Mouse (Mus musculus): ENCODE results near the gene Gtf2a1l. TPM values are rescaled to one million over a fixed set of nuclear protein-coding genes. Genes with fewer than 3 reads are reported as not detected.

The Gtf2a1l gene
- polyA plus RNA-seq, 1 experiment from 2014 or later, result not detected

DNA sequence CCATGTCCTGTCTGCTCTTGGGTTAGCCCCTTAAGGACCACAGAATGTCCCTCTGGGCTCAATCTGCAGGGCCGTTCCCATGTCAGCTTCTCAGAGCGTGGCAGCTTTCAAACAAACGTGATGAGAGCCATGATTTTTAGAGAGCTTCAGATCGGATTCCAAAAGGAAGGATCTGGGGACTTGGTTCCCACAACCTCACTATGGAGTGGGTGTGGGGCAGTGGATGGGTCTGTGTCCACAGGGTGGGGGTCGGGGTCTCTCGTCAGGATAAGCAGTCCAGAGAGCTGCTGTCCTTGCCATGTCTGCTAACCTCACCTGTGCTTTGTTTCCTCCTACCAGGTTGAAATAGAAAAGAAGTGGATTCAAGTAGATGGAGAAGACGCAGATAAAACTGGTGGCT is 23.6 kb upstream of the Gtf2a1l start:
- WGBS, result 90% methylated on average over 7 of the region's 7 CpGs
- Histone ChIP-seq H3K36me3 (ENCODE audit: control insufficient read depth, insufficient read depth, low read length) (no peaks in the 10 kb centered on the region), H3K4me2 (ENCODE audit: low read length) (no peak overlapping the region), H3K27ac (replicated peaks; ENCODE audit: low read depth, low read length) (no peak overlapping the region), H3K4me3 (replicated peaks; ENCODE audit: low read depth, low read length) (no peak overlapping the region), H3K27me3 (ENCODE audit: control insufficient read depth, insufficient read depth, low read length) (no peaks in the 10 kb centered on the region), H3K9me3 (ENCODE audit: control insufficient read depth, low read length) (no peaks in the 10 kb centered on the region), H3K4me1 (ENCODE audit: control insufficient read depth, insufficient read depth, low read length) (no peaks in the 10 kb centered on the region), H3K9ac (replicated peaks; ENCODE audit: low read length) (no peak overlapping the region)
- no peak for ATAC-seq (ENCODE audit: low FRiP score, low TSS enrichment)
- no peak for DNase-seq

DNA sequence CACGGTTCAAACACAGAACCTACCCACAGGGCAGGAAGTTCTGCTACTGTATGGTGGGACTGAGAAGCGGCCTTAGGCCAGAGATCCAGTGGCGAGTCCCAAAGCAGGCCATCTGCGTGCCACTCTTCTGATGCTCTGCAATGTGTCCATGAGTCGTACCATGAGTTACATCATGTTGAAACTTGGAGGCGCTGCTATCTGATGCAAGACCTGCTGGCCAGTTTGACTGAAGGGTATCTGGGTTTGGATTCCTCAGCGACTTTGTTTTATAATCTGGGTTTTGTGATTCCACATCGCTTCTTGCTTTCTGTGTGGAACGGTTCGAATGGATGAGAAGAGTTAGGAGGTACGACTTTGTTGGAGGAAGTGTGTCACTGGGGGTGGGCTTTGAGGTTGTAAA is 23.2 kb upstream of the Gtf2a1l start:
- H3K27ac ChIP-seq (replicated peaks; ENCODE audit: low read depth, low read length), result no peak overlapping the region
- 93% methylated on average over 11 of the region's 11 CpGs for WGBS
- H3K9me3 ChIP-seq (ENCODE audit: control insufficient read depth, low read length), result no peaks in the 10 kb centered on the region
- H3K4me2 ChIP-seq (ENCODE audit: low read length), result no peak overlapping the region
- ATAC-seq (ENCODE audit: low FRiP score, low TSS enrichment), result no peak
- H3K4me1 ChIP-seq (ENCODE audit: control insufficient read depth, insufficient read depth, low read length), result no peaks in the 10 kb centered on the region
- H3K4me3 ChIP-seq (replicated peaks; ENCODE audit: low read depth, low read length), result no peak overlapping the region
- H3K27me3 ChIP-seq (ENCODE audit: control insufficient read depth, insufficient read depth, low read length), result no peaks in the 10 kb centered on the region
- DNase-seq, result no peak
- no peaks in the 10 kb centered on the region for H3K36me3 ChIP-seq (ENCODE audit: control insufficient read depth, insufficient read depth, low read length)
- H3K9ac ChIP-seq (replicated peaks; ENCODE audit: low read length), result no peak overlapping the region

DNA sequence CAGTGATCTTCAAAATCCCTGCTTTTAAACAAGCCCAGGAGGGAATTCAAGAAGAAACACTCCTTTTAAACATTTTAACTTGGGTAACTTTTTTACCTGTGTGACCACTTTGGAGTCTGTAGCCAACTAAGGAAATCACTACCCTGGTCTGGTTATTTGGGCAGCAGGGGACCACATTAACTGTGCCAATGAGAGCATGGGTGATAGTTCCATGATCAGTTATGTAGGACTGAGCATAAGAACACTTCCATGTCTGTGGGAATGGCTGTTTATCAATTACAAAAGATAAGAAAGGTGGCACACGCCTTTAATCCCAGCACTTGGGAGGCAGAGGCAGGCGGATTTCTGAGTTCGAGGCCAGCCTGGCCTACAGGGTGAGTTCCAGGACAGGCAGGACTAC is 21.3 kb upstream of the Gtf2a1l start:
- Histone ChIP-seq H3K27me3 (ENCODE audit: control insufficient read depth, insufficient read depth, low read length) (no peaks in the 10 kb centered on the region), H3K4me1 (ENCODE audit: control insufficient read depth, insufficient read depth, low read length) (no peaks in the 10 kb centered on the region), H3K4me2 (ENCODE audit: low read length) (no peak overlapping the region), H3K4me3 (replicated peaks; ENCODE audit: low read depth, low read length) (no peak overlapping the region), H3K27ac (replicated peaks; ENCODE audit: low read depth, low read length) (no peak overlapping the region), H3K9ac (replicated peaks; ENCODE audit: low read length) (no peak overlapping the region), H3K9me3 (ENCODE audit: control insufficient read depth, low read length) (no peaks in the 10 kb centered on the region), H3K36me3 (ENCODE audit: control insufficient read depth, insufficient read depth, low read length) (no peaks in the 10 kb centered on the region)
- DNase-seq (no peak), ATAC-seq (ENCODE audit: low FRiP score, low TSS enrichment) (no peak)
- WGBS, result 93% methylated on average over 3 of the region's 3 CpGs

DNA sequence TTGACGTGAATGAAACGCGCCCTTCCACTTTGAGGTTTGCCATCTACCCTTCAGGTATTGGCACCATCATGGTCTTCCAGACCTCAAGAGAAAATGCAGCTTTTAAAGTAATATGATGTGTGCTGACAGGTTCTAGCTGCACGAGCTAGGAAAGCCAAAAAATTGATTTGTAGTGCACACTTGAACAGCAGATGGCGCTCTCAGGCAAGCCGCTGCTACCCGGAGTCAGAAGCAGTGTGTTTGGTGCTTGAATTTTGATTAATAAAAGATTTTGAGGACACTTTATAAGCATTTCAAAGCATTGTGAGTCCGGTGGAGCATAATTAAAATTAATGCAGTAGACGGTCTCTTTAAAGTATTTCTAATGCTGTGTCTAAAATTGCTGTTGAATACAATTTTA is 16.4 kb upstream of the Gtf2a1l start:
- Histone ChIP-seq H3K4me2 (ENCODE audit: low read length) (no peak overlapping the region), H3K4me3 (replicated peaks; ENCODE audit: low read depth, low read length) (no peak overlapping the region), H3K27ac (replicated peaks; ENCODE audit: low read depth, low read length) (no peak overlapping the region), H3K27me3 (ENCODE audit: control insufficient read depth, insufficient read depth, low read length) (no peaks in the 10 kb centered on the region), H3K36me3 (ENCODE audit: control insufficient read depth, insufficient read depth, low read length) (no peaks in the 10 kb centered on the region), H3K9me3 (ENCODE audit: control insufficient read depth, low read length) (no peaks in the 10 kb centered on the region), H3K4me1 (ENCODE audit: control insufficient read depth, insufficient read depth, low read length) (peaks cover 3% of the 10 kb centered on the region; the same call in 1 of the 2 replicates), H3K9ac (replicated peaks; ENCODE audit: low read length) (no peak overlapping the region)
- ATAC-seq (ENCODE audit: low FRiP score, low TSS enrichment), result peak; percentile 61; the same call in 1 of the 2 replicates
- peak; percentile 92 for DNase-seq
- WGBS, result 4% methylated on average over 9 of the region's 9 CpGs

- Histone ChIP-seq H3K4me3 (replicated peaks; ENCODE audit: low read depth, low read length) (no peak overlapping the region), H3K27me3 (ENCODE audit: control insufficient read depth, insufficient read depth, low read length) (no peaks in the 10 kb centered on the region), H3K27ac (replicated peaks; ENCODE audit: low read depth, low read length) (peak overlapping the region; percentile 63), H3K9ac (replicated peaks; ENCODE audit: low read length) (no peak overlapping the region), H3K9me3 (ENCODE audit: control insufficient read depth, low read length) (no peaks in the 10 kb centered on the region), H3K36me3 (ENCODE audit: control insufficient read depth, insufficient read depth, low read length) (no peaks in the 10 kb centered on the region), H3K4me1 (ENCODE audit: control insufficient read depth, insufficient read depth, low read length) (peaks cover 3% of the 10 kb centered on the region; the same call in 1 of the 2 replicates), H3K4me2 (ENCODE audit: low read length) (peak overlapping the region; percentile 23)
- ATAC-seq (ENCODE audit: low FRiP score, low TSS enrichment) (peak; percentile 84), DNase-seq (peak; percentile 93)
- WGBS, result 18% methylated on average over 21 of the region's 21 CpGs
These were observed 15.6 kb upstream of the Gtf2a1l start for GRCm38 (mm10) chr17:88652702-88653374.

- Histone ChIP-seq H3K9me3 (ENCODE audit: control insufficient read depth, low read length) (no peaks in the 10 kb centered on the region), H3K4me1 (ENCODE audit: control insufficient read depth, insufficient read depth, low read length) (peaks cover 3% of the 10 kb centered on the region; the same call in 1 of the 2 replicates), H3K36me3 (ENCODE audit: control insufficient read depth, insufficient read depth, low read length) (no peaks in the 10 kb centered on the region), H3K4me3 (replicated peaks; ENCODE audit: low read depth, low read length) (no peak overlapping the region), H3K27me3 (ENCODE audit: control insufficient read depth, insufficient read depth, low read length) (no peaks in the 10 kb centered on the region), H3K27ac (replicated peaks; ENCODE audit: low read depth, low read length) (no peak overlapping the region), H3K9ac (replicated peaks; ENCODE audit: low read length) (no peak overlapping the region), H3K4me2 (ENCODE audit: low read length) (peak overlapping the region; percentile 23)
- 76% methylated on average over 4 of the region's 4 CpGs for WGBS
- 0 out of 2 replicates have a peak, but pooled peaks have one; percentile 24 for ATAC-seq (ENCODE audit: low FRiP score, low TSS enrichment)
- DNase-seq, result no peak
These were observed 15.1 kb upstream of the Gtf2a1l start for GRCm38 (mm10) chr17:88653375-88653769.

GRCm38 (mm10) chr17:88658510-88658909 is 9.9 kb upstream of the Gtf2a1l start:
- H3K4me1 ChIP-seq (ENCODE audit: control insufficient read depth, insufficient read depth, low read length), result no peaks in the 10 kb centered on the region
- no peak overlapping the region for H3K4me2 ChIP-seq (ENCODE audit: low read length)
- DNase-seq (no peak), ATAC-seq (ENCODE audit: low FRiP score, low TSS enrichment) (no peak)
- no peaks in the 10 kb centered on the region for H3K27me3 ChIP-seq (ENCODE audit: control insufficient read depth, insufficient read depth, low read length)
- no peak overlapping the region for H3K9ac ChIP-seq (replicated peaks; ENCODE audit: low read length)
- no peaks in the 10 kb centered on the region for H3K9me3 ChIP-seq (ENCODE audit: control insufficient read depth, low read length)
- no peak overlapping the region for H3K27ac ChIP-seq (replicated peaks; ENCODE audit: low read depth, low read length)
- no peak overlapping the region for H3K4me3 ChIP-seq (replicated peaks; ENCODE audit: low read depth, low read length)
- no peaks in the 10 kb centered on the region for H3K36me3 ChIP-seq (ENCODE audit: control insufficient read depth, insufficient read depth, low read length)
- WGBS, result 87% methylated on average over 6 of the region's 6 CpGs

DNA sequence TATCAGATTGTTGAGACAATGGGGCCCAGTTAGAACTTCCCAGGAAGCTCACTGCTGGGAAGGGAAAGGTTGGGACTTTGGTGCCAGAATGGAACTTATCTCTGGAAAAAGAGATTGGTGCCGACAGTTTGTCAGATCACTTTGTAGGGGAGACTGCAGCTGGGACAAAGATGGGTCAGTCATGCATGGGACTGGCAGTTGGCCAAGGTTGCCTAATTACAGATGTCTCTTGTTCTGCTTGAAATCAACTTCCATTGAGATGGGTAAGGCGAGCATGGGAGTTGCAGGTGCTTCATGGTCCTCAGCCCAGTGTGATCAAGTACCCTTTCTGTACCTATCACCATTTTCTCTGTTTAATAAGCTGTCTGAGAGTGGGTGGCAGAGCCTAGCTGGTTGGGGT is 2.4 kb upstream of the Gtf2a1l start:
- no peaks in the 10 kb centered on the region for H3K4me1 ChIP-seq (ENCODE audit: control insufficient read depth, insufficient read depth, low read length)
- no peak overlapping the region for H3K9ac ChIP-seq (replicated peaks; ENCODE audit: low read length)
- ATAC-seq (ENCODE audit: low FRiP score, low TSS enrichment) (no peak), DNase-seq (no peak)
- no peaks in the 10 kb centered on the region for H3K27me3 ChIP-seq (ENCODE audit: control insufficient read depth, insufficient read depth, low read length)
- no peaks in the 10 kb centered on the region for H3K9me3 ChIP-seq (ENCODE audit: control insufficient read depth, low read length)
- no peak overlapping the region for H3K4me2 ChIP-seq (ENCODE audit: low read length)
- H3K4me3 ChIP-seq (replicated peaks; ENCODE audit: low read depth, low read length), result no peak overlapping the region
- H3K27ac ChIP-seq (replicated peaks; ENCODE audit: low read depth, low read length), result no peak overlapping the region
- WGBS, result 45% methylated on average over 2 of the region's 2 CpGs
- no peaks in the 10 kb centered on the region for H3K36me3 ChIP-seq (ENCODE audit: control insufficient read depth, insufficient read depth, low read length)

DNA sequence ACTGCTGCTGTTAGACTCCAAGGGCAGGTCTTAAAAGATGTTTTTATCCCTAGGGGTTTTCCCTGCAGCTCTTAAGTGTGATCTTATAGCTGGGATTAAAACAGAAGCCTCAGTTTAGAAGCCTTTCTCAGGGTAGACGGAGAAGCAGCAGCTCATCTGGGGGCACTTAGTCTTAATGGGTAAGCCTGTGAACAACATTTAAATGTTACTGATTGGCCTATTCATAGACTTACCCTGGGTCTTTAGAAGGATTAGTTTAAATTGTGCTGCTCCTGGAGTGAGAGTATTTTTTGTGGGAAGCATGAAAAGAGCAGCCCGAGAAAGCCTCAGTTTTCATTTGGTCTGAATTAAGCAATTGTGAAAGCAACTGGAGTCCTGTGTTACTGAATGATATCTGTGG is 1.5 kb downstream of the Gtf2a1l start:
- Histone ChIP-seq H3K9ac (replicated peaks; ENCODE audit: low read length) (no peak overlapping the region), H3K4me1 (ENCODE audit: control insufficient read depth, insufficient read depth, low read length) (no peaks in the 10 kb centered on the region), H3K27me3 (ENCODE audit: control insufficient read depth, insufficient read depth, low read length) (no peaks in the 10 kb centered on the region), H3K36me3 (ENCODE audit: control insufficient read depth, insufficient read depth, low read length) (no peaks in the 10 kb centered on the region), H3K4me2 (ENCODE audit: low read length) (no peak overlapping the region), H3K9me3 (ENCODE audit: control insufficient read depth, low read length) (no peaks in the 10 kb centered on the region), H3K27ac (replicated peaks; ENCODE audit: low read depth, low read length) (no peak overlapping the region), H3K4me3 (replicated peaks; ENCODE audit: low read depth, low read length) (no peak overlapping the region)
- DNase-seq (peak; percentile 30), ATAC-seq (ENCODE audit: low FRiP score, low TSS enrichment) (no peak)
- WGBS, result 21% methylated on average over 2 of the region's 2 CpGs
